Mouse (Mus musculus): ENCODE measurements around the gene Ciz1.
A peak's percentile ranks its signal among the peaks of the same experiment; 100 is the strongest.
"Not testable (repeated sequence)": the region's sequence is repeated elsewhere in the genome, so short reads cannot be mapped to it uniquely, and the experiment has no call there.

Gene Ciz1

GRCm38 (mm10) chr2:32347019-32347418 lies 5.1 kb upstream of the Ciz1 start:
- no peak for DNase-seq (ENCODE audit: low read depth, low spot score)

- DNase-seq (ENCODE audit: low read depth, low spot score): no peak
Measured at GRCm38 (mm10) chr2:32348311-32348710, 3.8 kb upstream of the Ciz1 start.

- DNase-seq (ENCODE audit: low read depth, low spot score): no peak
Measured at GRCm38 (mm10) chr2:32349625-32350255, 2.4 kb upstream of the Ciz1 start.

GRCm38 (mm10) chr2:32350471-32351051 lies 1.6 kb upstream of the Ciz1 start:
- no peak for DNase-seq (ENCODE audit: low read depth, low spot score)

- DNase-seq (ENCODE audit: low read depth, low spot score): no peak
Measured at GRCm38 (mm10) chr2:32351471-32351961, 611 bp upstream of the Ciz1 start.

GRCm38 (mm10) chr2:32353007-32353542 lies 948 bp downstream of the Ciz1 start, which contains the start of gene Dnm1:
Gene Dnm1 (minus strand): TSS chr2:32353338.
- peak; percentile 83 for DNase-seq (ENCODE audit: low read depth, low spot score)

- no peak for DNase-seq (ENCODE audit: low read depth, low spot score)
Measured at GRCm38 (mm10) chr2:32353836-32354235, 1.7 kb downstream of the Ciz1 start.

- no peak for DNase-seq (ENCODE audit: low read depth, low spot score)
Measured at GRCm38 (mm10) chr2:32354336-32354895, 2.3 kb downstream of the Ciz1 start.

GRCm38 (mm10) chr2:32356216-32356615 lies 4.1 kb downstream of the Ciz1 start:
- no peak for DNase-seq (ENCODE audit: low read depth, low spot score)

GRCm38 (mm10) chr2:32357710-32358109 lies 5.6 kb downstream of the Ciz1 start:
- DNase-seq (ENCODE audit: low read depth, low spot score): no peak

- DNase-seq (ENCODE audit: low read depth, low spot score): no peak
Measured at GRCm38 (mm10) chr2:32358381-32358780, 6.3 kb downstream of the Ciz1 start.

- DNase-seq (ENCODE audit: low read depth, low spot score): peak; percentile 80
Measured at GRCm38 (mm10) chr2:32360741-32361140, 8.6 kb downstream of the Ciz1 start.

GRCm38 (mm10) chr2:32361437-32361836 lies 9.3 kb downstream of the Ciz1 start:
- peak; percentile 87 for DNase-seq (ENCODE audit: low read depth, low spot score)

- not testable (repeated sequence) for DNase-seq (ENCODE audit: low read depth, low spot score)
Measured at GRCm38 (mm10) chr2:32362274-32362673, 10.1 kb downstream of the Ciz1 start.

GRCm38 (mm10) chr2:32362817-32363340 lies 10.8 kb downstream of the Ciz1 start:
- peak; percentile 92 for DNase-seq (ENCODE audit: low read depth, low spot score)

- peak; percentile 47 for DNase-seq (ENCODE audit: low read depth, low spot score)
Measured at GRCm38 (mm10) chr2:32363376-32364106, 11.4 kb downstream of the Ciz1 start.

- no peak for DNase-seq (ENCODE audit: low read depth, low spot score)
Measured at GRCm38 (mm10) chr2:32364121-32364520, 12.0 kb downstream of the Ciz1 start.

- DNase-seq (ENCODE audit: low read depth, low spot score): no peak
Measured at GRCm38 (mm10) chr2:32367315-32367714, 15.2 kb downstream of the Ciz1 start.

GRCm38 (mm10) chr2:32374191-32374590 lies 22.1 kb downstream of the Ciz1 start:
- DNase-seq (ENCODE audit: low read depth, low spot score): no peak

GRCm38 (mm10) chr2:32375317-32375940 lies 23.3 kb downstream of the Ciz1 start:
- DNase-seq (ENCODE audit: low read depth, low spot score): no peak

- no peak for DNase-seq (ENCODE audit: low read depth, low spot score)
Measured at GRCm38 (mm10) chr2:32376963-32377362, 24.8 kb downstream of the Ciz1 start.
